Comparison of ENCODE assay signal across 9 mouse cellular contexts in the genomic region with DNA sequence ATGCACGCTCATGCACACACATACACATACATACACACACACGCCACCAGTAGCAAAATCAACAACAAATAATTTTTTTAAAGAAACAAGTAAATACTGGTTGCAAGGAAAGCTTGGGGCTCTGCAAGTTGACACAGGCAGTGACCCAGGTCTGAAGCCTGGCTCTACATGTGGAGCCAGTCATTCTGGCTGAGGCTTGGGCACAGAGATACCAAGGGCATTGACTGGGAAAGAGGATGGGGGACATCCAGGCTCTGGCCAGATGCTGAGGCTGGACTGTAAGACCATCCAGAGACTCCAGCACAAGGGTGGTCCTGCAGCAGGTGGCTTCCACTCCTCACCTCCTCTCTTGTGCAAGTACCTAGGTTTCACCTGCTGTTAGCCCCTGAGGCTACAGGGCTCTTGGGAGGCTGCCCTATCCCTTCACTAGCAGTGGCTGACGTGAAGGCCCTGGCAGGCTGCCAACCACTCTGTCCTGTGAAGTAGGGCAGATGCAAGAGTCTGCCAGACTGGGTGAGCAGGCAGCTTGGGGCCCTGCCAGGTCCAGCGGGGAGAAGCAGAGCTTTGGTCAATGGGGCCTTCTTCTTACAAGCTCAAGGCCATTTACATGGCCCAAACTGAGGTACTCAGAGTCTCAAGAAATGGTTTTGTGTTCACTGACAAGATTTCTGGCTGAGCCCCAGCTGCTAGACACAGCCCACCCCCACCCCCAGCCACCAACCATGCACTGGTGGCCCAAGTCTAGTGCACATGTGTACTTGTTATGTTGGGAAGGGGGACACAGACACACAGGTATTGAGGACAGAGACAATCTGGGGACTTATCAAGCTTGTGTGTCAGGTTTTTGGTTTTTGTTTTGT. TPM values are rescaled to one million over a fixed set of nuclear protein-coding genes. Genes with fewer than 3 reads are reported as not detected.
DNase-seq lines count a peak whose midpoint lies in the region; ATAC-seq and TF ChIP-seq lines count a peak whose summit lies in the region.
"Had no signal": no experiment of that assay in that cellular context is flagged by ENCODE, and none has a peak within 500 bp of the region (broad histone marks: within the 10 kb centered on the region; RNA-seq: fewer than 3 reads in every experiment).

No protein-coding gene starts in this region.

- TF ChIP-seq POLR2A in brain, embryonic 14.5 days (IDR thresholded peaks at IDR 0.05; ENCODE audit: borderline replicate concordance, extremely low read depth, insufficient read depth, insufficient read length, poor library complexity, severe bottlenecking): no peak

- no peak overlapping the region for H3K4me3 ChIP-seq in forebrain, embryonic 16.5 days (replicated peaks; ENCODE audit: low read length)
- H3K4me3 ChIP-seq in heart, postnatal 0 days (ENCODE audit: low read depth, low read length): no peak overlapping the region

- peak overlapping the region; percentile 79 for H3K27ac ChIP-seq in forebrain, embryonic 16.5 days (ENCODE audit: low read length)
- peak overlapping the region; percentile 40; the same call in 1 of the 2 replicates for H3K27ac ChIP-seq in heart, postnatal 0 days (ENCODE audit: low read depth)

- 0 out of 2 replicates have a peak overlapping the region, but pooled peaks have one; percentile 4 for H3K9ac ChIP-seq in forebrain, embryonic 16.5 days (replicated peaks; ENCODE audit: low read depth, low read length)
- no peak overlapping the region for H3K9ac ChIP-seq in heart, postnatal 0 days (replicated peaks; ENCODE audit: low read depth, low read length)

- peak; percentile 55 for DNase-seq in 416B (ENCODE audit: low read depth)
- DNase-seq in brain, embryonic 14.5 days (ENCODE audit: low read depth): peak; percentile 97
- DNase-seq in heart, postnatal 0 days (ENCODE audit: low spot score): peak; percentile 93
- peak; percentile 90 to 93 for DNase-seq in kidney, postnatal 4 days
- DNase-seq in lung, adult 18-20 months: peak; percentile 84 to 90
- DNase-seq in retina, postnatal 1 day: peak; percentile 97
- DNase-seq in urinary bladder, postnatal 36 days (ENCODE audit: low spot score in 2 of 2): peak; percentile 86 to 94

- 47% methylated on average over 4 of the region's 4 CpGs for WGBS in forebrain, embryonic 16.5 days
- WGBS in heart, postnatal 0 days: 47% methylated on average over 4 of the region's 4 CpGs

- H3K4me2 ChIP-seq in forebrain, embryonic 16.5 days (ENCODE audit: low read length): no peak overlapping the region
- no peak overlapping the region for H3K4me2 ChIP-seq in heart, postnatal 0 days (ENCODE audit: low read depth, low read length)

- peak; percentile 13; the same call in 1 of the 2 replicates for TF ChIP-seq EP300 in heart, postnatal 0 days (IDR thresholded peaks at IDR 0.05; ENCODE audit: low read depth)

- H3K27me3 ChIP-seq in forebrain, embryonic 16.5 days (replicated peaks; ENCODE audit: control insufficient read depth, insufficient read depth, low read length): no peaks in the 10 kb centered on the region
- no peaks in the 10 kb centered on the region for H3K27me3 ChIP-seq in heart, postnatal 0 days (ENCODE audit: control insufficient read depth, insufficient read depth, low read length)

- peak; percentile 88 for ATAC-seq in forebrain, embryonic 16.5 days
- peak; percentile 94 for ATAC-seq in heart, postnatal 0 days (ENCODE audit: insufficient read depth, low read depth)

- H3K4me1 ChIP-seq in forebrain, embryonic 16.5 days (replicated peaks; ENCODE audit: control insufficient read depth, insufficient read depth, low read length): peaks cover 18% of the 10 kb centered on the region
- peaks cover 32% of the 10 kb centered on the region for H3K4me1 ChIP-seq in heart, postnatal 0 days (ENCODE audit: control insufficient read depth, insufficient read depth)

- no peak for TF ChIP-seq CTCF in brain, embryonic 14.5 days (IDR thresholded peaks at IDR 0.05; ENCODE audit: borderline replicate concordance, extremely low read depth, insufficient read depth, insufficient read length)
- TF ChIP-seq CTCF in heart, postnatal 0 days (IDR thresholded peaks at IDR 0.05; ENCODE audit: low read depth): no peak

- no peaks in the 10 kb centered on the region for H3K36me3 ChIP-seq in forebrain, embryonic 16.5 days (ENCODE audit: control insufficient read depth, insufficient read depth)
- no peaks in the 10 kb centered on the region for H3K36me3 ChIP-seq in heart, postnatal 0 days (replicated peaks; ENCODE audit: control insufficient read depth, insufficient read depth, low read length)

- H3K9me3 ChIP-seq in forebrain, embryonic 16.5 days (ENCODE audit: control insufficient read depth, low read length): no peaks in the 10 kb centered on the region
- no peaks in the 10 kb centered on the region for H3K9me3 ChIP-seq in heart, postnatal 0 days (replicated peaks; ENCODE audit: control insufficient read depth, low read length)

RNA-seq across cellular contexts. Expression of a gene that starts 46.9 kb away (rescaled TPM):
- polyA plus RNA-seq in brain, embryonic 14.5 days (2012; rRNA removed): not detected in 2 replicates
- polyA plus RNA-seq in forebrain, embryonic 16.5 days (2015; fragmentation: Nextera tagmentation; extraction: Ambion mirVana): not detected in 2 replicates
- not detected in 2 replicates for total RNA-seq in heart, postnatal 0 days (2014; rRNA removed; ENCODE audit: low replicate concordance)
- not detected in 2 replicates for polyA plus RNA-seq in heart, postnatal 0 days (2015; fragmentation: Nextera tagmentation; extraction: Ambion mirVana)
- polyA plus RNA-seq: spleen, adult 2 months had no signal

RNA-seq across cellular contexts. Expression of a gene that starts 56.4 kb away (rescaled TPM):
- not detected in 2 replicates for polyA plus RNA-seq in brain, embryonic 14.5 days (2012; rRNA removed)
- not detected in 2 replicates for polyA plus RNA-seq in forebrain, embryonic 16.5 days (2015; fragmentation: Nextera tagmentation; extraction: Ambion mirVana)
- not detected in 2 replicates for total RNA-seq in heart, postnatal 0 days (2014; rRNA removed; ENCODE audit: low replicate concordance)
- not detected in 2 replicates for polyA plus RNA-seq in heart, postnatal 0 days (2015; fragmentation: Nextera tagmentation; extraction: Ambion mirVana)
- polyA plus RNA-seq: spleen, adult 2 months had no signal
